Mouse (Mus musculus) gonadal fat pad, adult 2 months (tissue): Measurements from ENCODE around the gene Tm4sf5. TPM values are rescaled to one million over a fixed set of nuclear protein-coding genes. Genes with fewer than 3 reads are reported as not detected.
"Not testable (repeated sequence)": the region's sequence is repeated elsewhere in the genome, so short reads cannot be mapped to it uniquely, and the experiment has no call there.

Source experiments
- DNase-seq: peaks from one replicate; pipeline ENCODE4 v3.0.0-alpha.2; 2012; ENCODE audit warnings: low read depth
- polyA plus RNA-seq: library from polyadenylated mRNA; depleted of rRNA; stranded (reverse); fragments of >200 nt; gene quantifications from 2 replicates; pipeline ENCODE4 v1.2.3, GENCODE M21; 2012; rRNA removed

Gene Tm4sf5
- polyA plus RNA-seq = 0.84 and 1.7 TPM in 2 replicates

- no peak for DNase-seq
Measured at GRCm38 (mm10) chr11:70504970-70505369, at the start of gene Tm4sf5. TSS of gene Tm4sf5 (plus strand) at chr11:70505244.

GRCm38 (mm10) chr11:70458688-70459600 lies 46.1 kb upstream of the Tm4sf5 start, which contains the start of gene Zmynd15:
TSS of gene Zmynd15 (plus strand) at chr11:70459433.
- DNase-seq = no peak

GRCm38 (mm10) chr11:70459601-70460101 lies 45.4 kb upstream of the Tm4sf5 start, which contains the start of gene Cxcl16:
TSS of gene Cxcl16 (minus strand) at chr11:70459984.
- no peak for DNase-seq

- DNase-seq = no peak
Measured at GRCm38 (mm10) chr11:70463970-70464369, 41.1 kb upstream of the Tm4sf5 start.

- DNase-seq = no peak
Measured at GRCm38 (mm10) chr11:70465211-70465610, 39.8 kb upstream of the Tm4sf5 start.

GRCm38 (mm10) chr11:70465824-70466223 lies 39.2 kb upstream of the Tm4sf5 start:
- DNase-seq = no peak

- no peak for DNase-seq
Measured at GRCm38 (mm10) chr11:70467902-70468619, 37.0 kb upstream of the Tm4sf5 start.

GRCm38 (mm10) chr11:70469764-70470163 lies 35.3 kb upstream of the Tm4sf5 start:
- no peak for DNase-seq

GRCm38 (mm10) chr11:70472716-70473115 lies 32.3 kb upstream of the Tm4sf5 start:
- DNase-seq = no peak

- not testable (repeated sequence) for DNase-seq
Measured at GRCm38 (mm10) chr11:70473291-70473690, 31.8 kb upstream of the Tm4sf5 start.

GRCm38 (mm10) chr11:70474872-70475534 lies 30.0 kb upstream of the Tm4sf5 start:
- no peak for DNase-seq

GRCm38 (mm10) chr11:70485498-70485897 lies 19.5 kb upstream of the Tm4sf5 start:
- DNase-seq = no peak

GRCm38 (mm10) chr11:70487816-70488215 lies 17.2 kb upstream of the Tm4sf5 start:
- no peak for DNase-seq

- DNase-seq = no peak
Measured at GRCm38 (mm10) chr11:70489138-70489537, 15.9 kb upstream of the Tm4sf5 start.

GRCm38 (mm10) chr11:70489684-70490083 lies 15.4 kb upstream of the Tm4sf5 start:
- no peak for DNase-seq

GRCm38 (mm10) chr11:70499566-70500475 lies 5.2 kb upstream of the Tm4sf5 start:
- DNase-seq = no peak

- no peak for DNase-seq
Measured at GRCm38 (mm10) chr11:70500476-70500812, 4.6 kb upstream of the Tm4sf5 start.

GRCm38 (mm10) chr11:70502018-70502417 lies 3.0 kb upstream of the Tm4sf5 start:
- no peak for DNase-seq

GRCm38 (mm10) chr11:70506385-70506784 lies 1.3 kb downstream of the Tm4sf5 start:
- no peak for DNase-seq

- DNase-seq = no peak
Measured at GRCm38 (mm10) chr11:70506962-70507515, 2.0 kb downstream of the Tm4sf5 start.
